In the genomic region with DNA sequence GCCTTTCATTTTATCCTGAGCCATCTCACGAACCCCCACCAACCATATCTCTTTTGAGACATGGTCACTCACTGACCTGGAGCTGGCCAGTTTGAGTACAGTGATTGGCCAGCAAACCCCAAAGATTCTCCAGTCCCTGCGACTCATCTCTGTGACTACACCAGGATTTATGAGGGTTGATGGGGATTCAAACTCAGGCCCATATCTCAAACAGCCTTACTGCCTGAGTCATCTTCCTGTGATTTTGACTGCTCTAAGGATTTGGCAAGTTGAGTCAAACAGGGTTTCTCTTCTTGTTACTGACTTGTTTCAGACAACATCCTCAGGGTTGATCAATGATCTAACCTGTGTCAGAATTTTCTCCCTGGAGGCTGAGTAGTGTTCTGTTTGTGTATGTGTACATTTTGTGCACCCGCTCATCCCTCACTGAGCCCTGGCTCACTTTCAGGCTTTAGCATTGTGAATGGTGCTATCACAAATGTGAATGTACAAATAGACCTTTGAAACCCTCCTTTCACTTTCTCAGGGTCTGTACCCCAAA, we compare ENCODE assay signal across 21 mouse cellular contexts.
DNase-seq lines count a peak whose midpoint lies in the region; ATAC-seq and TF ChIP-seq lines count a peak whose summit lies in the region.
"Had no signal": no experiment of that assay in that cellular context is flagged by ENCODE, and none has a peak within 500 bp of the region (broad histone marks: within the 10 kb centered on the region; RNA-seq: fewer than 3 reads in every experiment).

No protein-coding gene starts in this region.

- H3K9ac ChIP-seq in kidney, embryonic 15.5 days = no peak overlapping the region
- H3K9ac ChIP-seq in lung, postnatal 0 days (replicated peaks; ENCODE audit: low read depth) = no peak overlapping the region
- H3K9ac ChIP-seq: embryonic facial prominence, embryonic 15.5 days had no signal

- H3K9me3 ChIP-seq in kidney, embryonic 15.5 days (replicated peaks) = no peaks in the 10 kb centered on the region
- H3K9me3 ChIP-seq in lung, postnatal 0 days (ENCODE audit: low read length) = no peaks in the 10 kb centered on the region
- H3K9me3 ChIP-seq: embryonic facial prominence, embryonic 15.5 days; hindbrain, embryonic 10.5 days; limb, embryonic 10.5 days; midbrain, embryonic 10.5 days had no signal

- no peaks in the 10 kb centered on the region for H3K27me3 ChIP-seq in kidney, embryonic 15.5 days
- no peaks in the 10 kb centered on the region for H3K27me3 ChIP-seq in lung, postnatal 0 days (replicated peaks; ENCODE audit: insufficient read depth, low read length)
- H3K27me3 ChIP-seq: embryonic facial prominence, embryonic 15.5 days had no signal

- TF ChIP-seq CTCF in gastrocnemius, adult 2 months (IDR thresholded peaks at IDR 0.05) = no peak
- TF ChIP-seq CTCF in lung, postnatal 0 days (IDR thresholded peaks at IDR 0.05) = no peak

- H3K4me3 ChIP-seq in gastrocnemius, adult 2 months = peak overlapping the region; percentile 69
- peak overlapping the region; percentile 31; the same call in 1 of the 2 replicates for H3K4me3 ChIP-seq in kidney, embryonic 15.5 days (replicated peaks)
- H3K4me3 ChIP-seq in lung, postnatal 0 days (ENCODE audit: low read depth, low read length) = peak overlapping the region; percentile 33; the same call in 1 of the 2 replicates
- H3K4me3 ChIP-seq: embryonic facial prominence, embryonic 15.5 days; hindbrain, embryonic 10.5 days; limb, embryonic 10.5 days; midbrain, embryonic 10.5 days had no signal

- H3K27ac ChIP-seq in gastrocnemius, adult 2 months = peak overlapping the region; percentile 80
- no peak overlapping the region for H3K27ac ChIP-seq in kidney, embryonic 15.5 days
- no peak overlapping the region; the same call in 1 of the 2 replicates for H3K27ac ChIP-seq in lung, postnatal 0 days (ENCODE audit: low read length)
- H3K27ac ChIP-seq: embryonic facial prominence, embryonic 15.5 days; hindbrain, embryonic 10.5 days; hindbrain, postnatal 0 days; limb, embryonic 10.5 days; midbrain, embryonic 10.5 days had no signal

- peaks cover 40% of the 10 kb centered on the region for H3K4me1 ChIP-seq in kidney, embryonic 15.5 days
- H3K4me1 ChIP-seq in lung, postnatal 0 days (ENCODE audit: insufficient read depth, low read depth, low read length) = peaks cover 5% of the 10 kb centered on the region; the same call in 1 of the 2 replicates

- H3K4me2 ChIP-seq in kidney, embryonic 15.5 days = peak overlapping the region; percentile 12; the same call in 1 of the 2 replicates
- H3K4me2 ChIP-seq in lung, postnatal 0 days (replicated peaks; ENCODE audit: low read depth, low read length) = peak overlapping the region; percentile 49
- H3K4me2 ChIP-seq: embryonic facial prominence, embryonic 15.5 days had no signal

- no peak for ATAC-seq in kidney, embryonic 15.5 days (replicated peaks; ENCODE audit: low FRiP score)
- ATAC-seq in lung, postnatal 0 days = no peak
- peak; percentile 5 for ATAC-seq in inflammation-experienced regulatory T-cells, adult 6 months
- ATAC-seq: activated CD4-positive, CD25-positive, alpha-beta regulatory T cell, adult 4 months; forebrain, embryonic 14.5 days; hindbrain, postnatal 0 days had no signal

- WGBS in kidney, embryonic 15.5 days = 73% methylated on average over 3 of the region's 3 CpGs
- WGBS in lung, postnatal 0 days = 52% methylated on average over 3 of the region's 3 CpGs

- DNase-seq in gastrocnemius, adult 2 months = no peak
- DNase-seq in gastrocnemius, adult 18-20 months (ENCODE audit: low spot score) = no peak
- DNase-seq in kidney, postnatal 36 days = no peak
- DNase-seq in lung, postnatal 0 days (ENCODE audit: low spot score) = no peak
- DNase-seq in lung, postnatal 25 days (ENCODE audit: low spot score) = no peak
- DNase-seq in liver = no peak
- DNase-seq: adrenal gland, postnatal 10 days; cerebellum, adult 9-11 months; gastrocnemius, postnatal 10 days; kidney, adult 11 months; thymus, adult 18-20 months; thymus, postnatal 36 days had no signal

- intact Hi-C loops in gastrocnemius, adult 2 months (cut with DNase I) = no loop called here

- no peak for TF ChIP-seq EP300 in lung, postnatal 0 days (IDR thresholded peaks at IDR 0.05)

- H3K36me3 ChIP-seq in kidney, embryonic 15.5 days = no peaks in the 10 kb centered on the region
- no peaks in the 10 kb centered on the region for H3K36me3 ChIP-seq in lung, postnatal 0 days (ENCODE audit: insufficient read depth, low read length)
- H3K36me3 ChIP-seq: embryonic facial prominence, embryonic 15.5 days; hindbrain, embryonic 10.5 days; limb, embryonic 10.5 days; midbrain, embryonic 10.5 days had no signal
